Mouse (Mus musculus) layer of hippocampus, postnatal 36 days (tissue): ENCODE data around the gene Nacc1. TPM values are rescaled to one million over a fixed set of nuclear protein-coding genes. Genes with fewer than 3 reads are reported as not detected.

Experiments
- DNase-seq, 2 experiments: peaks; one replicate each; pipeline ENCODE4 v3.0.0; 2022
- total RNA-seq, 2 experiments: library from RNA; stranded (reverse); gene quantifications; 2 replicates each; pipeline ENCODE4 v1.2.3; 2021

Gene Nacc1
- total RNA-seq = 10 to 100 TPM; 85.9 to 92.2 TPM

DNA sequence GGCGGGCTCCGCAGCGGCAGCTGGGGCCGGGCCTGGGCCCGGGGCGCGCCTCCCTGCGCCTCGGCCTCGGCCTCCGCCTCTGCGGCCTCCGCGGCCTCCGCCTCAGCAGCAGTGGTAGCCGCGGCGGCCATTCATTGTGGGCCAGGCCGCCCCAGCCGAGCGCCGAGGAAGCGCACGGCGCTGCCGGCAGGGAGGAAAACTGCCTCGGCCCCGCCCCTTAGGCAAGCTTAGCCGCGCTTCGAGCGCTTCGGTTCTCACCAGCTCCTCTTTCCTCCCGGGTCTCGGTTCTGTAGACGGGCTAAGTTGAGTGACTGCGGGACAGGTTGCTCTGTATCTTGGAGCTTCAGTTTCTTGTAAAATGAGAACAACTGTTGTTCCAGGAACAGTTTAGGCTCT is at the start of gene Nacc1:
Gene Nacc1 (minus strand): TSS at position 158 of the 396 bp plus-strand sequence.
- peak; percentile 83 to 86 for DNase-seq

DNA sequence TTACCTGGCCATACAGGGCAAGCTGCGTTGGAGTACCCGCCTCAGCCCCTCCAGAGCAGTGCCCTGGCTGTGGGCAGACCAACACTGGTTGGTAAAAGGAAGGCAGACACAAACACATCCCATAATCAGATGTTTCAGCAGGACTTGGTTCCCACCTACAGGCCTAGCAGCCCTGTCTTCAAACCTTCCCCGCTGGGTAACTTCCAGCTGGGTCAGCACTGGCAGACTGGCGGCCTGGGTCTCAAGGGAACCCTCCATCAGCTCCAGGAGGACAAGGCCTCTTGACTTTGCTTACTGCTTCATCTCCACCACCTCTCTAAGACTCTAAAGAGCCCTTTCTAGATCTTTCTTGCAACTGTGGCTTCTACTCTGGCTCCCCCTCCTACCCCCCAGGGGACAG is 48.9 kb upstream of the Nacc1 start:
- no peak for DNase-seq

DNA sequence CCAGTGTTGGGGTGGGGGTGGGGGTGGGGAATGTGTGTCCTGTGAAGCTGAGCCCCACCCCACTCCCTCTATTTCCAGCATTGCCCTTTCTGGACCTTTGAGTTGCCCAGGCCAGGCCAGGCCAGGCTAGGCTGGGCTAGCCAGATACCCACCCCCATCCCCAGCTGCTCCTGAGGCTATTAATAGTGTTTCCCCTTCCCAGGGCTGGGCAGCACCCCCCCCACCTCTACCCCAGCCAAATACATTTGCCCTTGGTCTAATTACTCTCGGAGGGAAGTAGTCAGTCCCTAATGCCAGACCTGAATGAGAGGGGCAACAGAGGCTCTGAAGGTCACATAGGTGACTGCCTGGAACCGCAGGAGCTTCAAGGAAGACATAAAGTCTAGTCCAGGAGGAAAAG is 47.9 kb upstream of the Nacc1 start:
- no peak for DNase-seq

DNA sequence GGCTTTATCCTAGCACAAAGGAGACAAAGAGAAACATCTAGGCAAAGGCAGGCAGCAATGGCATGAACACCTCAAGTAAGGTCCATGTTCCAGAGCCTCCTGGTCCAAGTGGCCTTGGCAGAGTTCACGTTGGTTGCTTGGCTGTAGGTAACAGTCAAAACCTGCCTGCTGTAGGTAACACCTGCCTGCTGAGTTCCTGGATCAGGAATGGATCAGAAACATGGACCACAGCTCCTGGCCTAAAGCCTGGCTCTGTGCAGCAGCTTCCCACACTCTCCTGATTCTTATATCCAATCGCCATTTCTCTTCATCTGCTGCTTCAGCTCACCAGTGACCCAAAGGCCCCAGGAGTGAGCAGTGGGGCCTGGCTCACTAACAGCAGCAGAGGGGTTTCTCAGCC is 47.0 kb upstream of the Nacc1 start:
- DNase-seq = no peak

DNA sequence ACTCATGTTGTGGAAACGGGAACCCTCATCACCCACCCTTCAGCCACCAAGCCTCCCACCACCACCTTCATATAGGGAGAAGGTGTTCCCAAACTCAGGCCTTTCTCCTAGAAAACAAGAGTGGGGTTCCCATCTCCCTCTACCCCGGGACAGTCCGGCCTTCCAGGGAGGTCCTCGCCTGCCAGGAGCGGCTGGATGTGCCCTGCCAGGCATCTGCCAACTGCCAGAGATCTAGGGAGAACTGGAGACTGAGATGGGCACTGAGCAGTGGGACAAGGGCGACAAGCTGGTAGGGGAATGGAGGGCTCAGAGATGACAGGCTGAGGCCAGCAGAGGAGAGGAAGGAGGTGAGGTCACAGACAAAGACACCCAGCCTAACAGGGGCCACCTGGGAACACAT is 46.3 kb upstream of the Nacc1 start:
- no peak for DNase-seq

- DNase-seq = no peak
Measured at GRCm38 (mm10) chr8:84732996-84733395, 45.3 kb upstream of the Nacc1 start.

- no peak for DNase-seq
Measured at GRCm38 (mm10) chr8:84732545-84732944, 44.9 kb upstream of the Nacc1 start.

DNA sequence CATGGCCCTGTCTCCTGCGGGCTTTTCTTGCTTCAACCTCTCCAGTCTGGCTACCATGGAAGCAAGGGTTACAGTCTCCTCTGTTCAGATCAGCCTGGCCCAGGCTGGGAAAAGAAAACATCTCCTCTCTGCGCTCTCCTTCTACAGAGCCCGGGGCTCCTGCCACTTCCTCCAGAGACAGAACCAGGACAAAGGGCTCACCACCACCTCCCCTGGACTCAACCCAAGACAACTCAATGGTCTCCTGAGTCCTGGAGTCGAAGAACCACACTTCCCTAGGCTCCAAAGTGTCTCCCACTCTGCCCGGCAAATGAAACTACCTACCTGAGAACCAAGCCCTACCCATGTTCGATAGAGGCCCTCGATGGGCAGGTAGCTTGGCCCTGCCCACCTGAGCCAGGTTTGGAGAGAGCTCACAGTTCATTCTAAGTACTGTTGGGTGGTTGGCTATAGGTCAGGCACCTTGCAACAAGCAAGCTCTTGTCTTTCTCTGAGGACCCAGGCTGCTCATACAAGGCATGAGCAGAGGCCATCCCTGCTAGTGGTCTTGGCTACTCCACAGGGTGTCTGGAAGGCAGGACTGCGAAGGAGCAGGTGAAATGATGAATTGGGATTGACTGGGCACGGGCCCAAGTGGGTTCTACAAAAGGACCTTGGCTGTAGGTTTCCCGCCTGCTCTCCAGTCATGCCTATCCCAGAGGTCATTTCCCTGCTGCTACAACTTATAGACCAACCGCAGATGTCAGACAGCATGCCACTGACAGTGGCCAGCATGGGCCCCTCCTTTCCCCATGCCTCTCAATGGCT is 43.9 kb upstream of the Nacc1 start:
- DNase-seq = no peak

DNA sequence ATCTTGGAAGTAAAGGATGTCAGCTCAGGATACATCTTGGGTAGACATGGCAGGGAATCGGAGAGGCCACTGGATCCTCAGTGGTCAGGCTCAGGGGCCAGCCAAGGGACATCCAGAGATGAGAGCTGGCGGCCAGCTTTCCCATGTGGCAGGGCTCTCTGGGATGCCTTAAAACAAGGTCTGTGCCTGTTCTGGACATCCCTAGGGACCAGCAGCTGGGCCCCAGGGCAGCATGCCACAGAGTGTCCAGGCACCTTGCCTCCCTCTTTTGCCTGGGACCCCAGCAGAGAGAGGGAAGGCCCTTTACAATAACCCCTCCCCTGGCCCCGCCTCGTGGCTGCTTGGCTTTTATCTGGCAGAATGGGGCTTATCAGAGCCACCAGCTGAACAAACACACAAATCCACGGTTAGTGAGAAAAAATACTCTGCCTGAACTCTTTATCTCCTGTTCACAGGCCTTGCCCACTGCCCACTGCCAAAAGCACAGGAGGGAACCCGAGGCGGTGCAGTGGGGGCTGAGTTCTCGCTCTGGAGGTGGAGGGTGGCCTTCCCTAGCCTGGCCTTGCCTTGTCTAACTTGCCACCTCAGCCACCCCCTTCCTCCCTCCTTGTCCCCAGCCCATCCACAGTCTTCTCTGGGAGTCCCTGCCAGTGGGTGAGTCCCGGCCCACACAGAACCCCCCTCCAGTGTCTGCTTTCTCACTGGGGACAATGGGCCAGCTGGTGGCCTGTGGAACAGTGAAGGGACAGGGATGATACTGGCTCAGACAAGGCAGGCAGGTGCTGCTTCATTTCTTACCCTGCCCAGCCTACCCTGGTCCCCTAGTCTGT is 43.1 kb upstream of the Nacc1 start:
- no peak for DNase-seq

DNA sequence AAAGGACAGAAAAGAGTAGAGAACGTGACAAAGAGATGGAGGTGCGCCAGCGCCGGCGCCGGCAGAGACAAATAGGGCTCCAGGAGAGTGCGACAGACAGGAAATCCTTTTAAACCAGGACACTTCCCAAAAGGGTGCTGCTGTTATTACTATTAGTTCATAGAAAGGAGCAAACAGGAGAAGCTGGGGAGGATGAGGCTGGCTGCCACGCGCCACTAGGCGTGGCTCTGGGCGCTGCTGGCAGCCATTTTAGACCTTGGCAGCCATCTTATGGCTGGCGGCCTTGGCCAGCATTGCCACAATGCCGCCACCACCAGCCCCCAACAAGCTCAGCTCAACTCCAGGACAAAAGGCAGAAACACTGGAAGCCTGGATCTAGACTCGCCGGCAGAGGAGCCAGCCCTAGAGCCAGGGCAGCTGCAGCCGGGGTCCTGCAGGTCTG is 42.3 kb upstream of the Nacc1 start:
- DNase-seq = no peak

DNA sequence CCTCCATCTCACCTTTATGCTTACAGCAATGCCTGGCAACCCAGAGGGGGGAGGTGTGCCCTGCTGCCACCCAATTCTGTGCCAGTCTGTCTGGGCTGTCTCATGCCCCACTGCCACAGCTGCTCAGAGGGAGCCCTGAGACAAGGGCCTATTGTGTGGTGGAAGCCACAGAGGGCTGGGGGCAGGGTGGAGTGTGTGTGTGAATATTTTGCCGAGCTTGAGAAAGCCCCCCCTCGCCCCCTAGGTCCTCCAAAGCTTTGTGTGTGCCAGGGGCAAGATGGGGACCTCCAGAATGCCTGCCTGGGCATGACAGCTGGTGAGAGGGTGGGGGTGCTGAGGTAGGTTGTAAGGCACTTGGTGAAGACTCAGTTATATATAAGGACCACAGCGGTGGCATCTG is 40.8 kb upstream of the Nacc1 start:
- DNase-seq = no peak

- no peak for DNase-seq
Measured at GRCm38 (mm10) chr8:84725941-84726259, 38.2 kb upstream of the Nacc1 start.

GRCm38 (mm10) chr8:84725246-84725940 is 37.7 kb upstream of the Nacc1 start:
- DNase-seq = no peak

- DNase-seq = no peak
Measured at GRCm38 (mm10) chr8:84724683-84725082, 37.0 kb upstream of the Nacc1 start.

GRCm38 (mm10) chr8:84723571-84723900 is 35.9 kb upstream of the Nacc1 start:
- no peak for DNase-seq

- DNase-seq = peak in 1 of 2 experiments; percentile 61
Measured at GRCm38 (mm10) chr8:84722850-84723570, 35.3 kb upstream of the Nacc1 start, which contains the start of gene G430095P16Rik. Gene G430095P16Rik, plus strand, starts transcription at chr8:84723007.

DNA sequence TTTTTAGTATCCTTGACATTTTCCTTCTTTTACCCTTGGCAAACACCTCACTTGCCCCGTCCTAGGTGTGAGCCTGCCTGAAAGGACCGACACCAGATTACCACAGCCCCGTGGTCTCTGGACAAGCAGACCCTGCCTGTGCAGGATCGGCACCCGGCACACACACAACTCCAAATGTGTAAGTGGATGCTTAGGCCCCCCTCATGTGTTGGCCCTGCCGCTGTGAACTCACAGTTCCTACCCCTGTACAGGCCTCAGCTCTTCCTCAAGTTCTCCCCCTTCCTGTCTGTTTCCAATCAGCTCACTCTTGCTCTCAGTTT is 34.8 kb upstream of the Nacc1 start:
- DNase-seq = no peak

GRCm38 (mm10) chr8:84718959-84719690 is 31.5 kb upstream of the Nacc1 start:
- no peak for DNase-seq

DNA sequence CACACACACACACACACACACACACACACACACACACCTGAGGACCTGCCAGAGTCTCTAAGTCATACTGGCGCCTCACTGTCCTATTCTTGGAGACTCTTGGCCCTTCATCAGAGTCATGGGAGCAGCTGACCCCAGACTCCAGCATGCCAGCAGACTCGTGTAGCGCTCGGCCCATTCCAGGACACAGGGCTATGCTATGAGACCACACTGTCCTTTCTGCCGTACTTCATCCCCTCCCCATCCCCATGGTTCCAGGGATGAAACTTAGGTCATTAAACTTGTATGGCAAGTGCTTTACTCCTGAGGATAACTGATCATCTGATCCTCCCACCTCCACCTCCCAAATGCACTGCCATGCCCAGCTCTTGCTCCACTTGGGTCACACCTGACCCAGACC is 30.8 kb upstream of the Nacc1 start:
- DNase-seq = no peak

DNA sequence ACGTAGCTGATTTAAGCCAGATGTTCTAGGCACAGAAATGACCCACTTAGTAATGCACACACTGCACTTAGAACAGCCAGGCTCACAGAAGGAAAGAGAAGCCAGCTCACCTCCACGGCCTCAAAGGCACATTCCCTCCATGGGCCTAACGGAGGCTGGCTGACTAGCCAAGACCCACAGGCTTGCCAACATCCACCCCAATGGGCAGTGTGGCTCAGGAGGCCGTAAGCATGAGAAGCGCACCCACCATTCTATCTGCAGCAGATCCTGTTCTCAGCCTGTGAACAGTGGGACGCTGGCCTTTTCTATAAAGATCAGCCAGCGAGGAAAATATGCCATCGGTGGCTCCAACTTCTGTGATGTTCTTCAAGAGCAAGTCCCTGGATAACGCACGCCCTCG is 29.1 kb upstream of the Nacc1 start:
- DNase-seq = no peak

DNA sequence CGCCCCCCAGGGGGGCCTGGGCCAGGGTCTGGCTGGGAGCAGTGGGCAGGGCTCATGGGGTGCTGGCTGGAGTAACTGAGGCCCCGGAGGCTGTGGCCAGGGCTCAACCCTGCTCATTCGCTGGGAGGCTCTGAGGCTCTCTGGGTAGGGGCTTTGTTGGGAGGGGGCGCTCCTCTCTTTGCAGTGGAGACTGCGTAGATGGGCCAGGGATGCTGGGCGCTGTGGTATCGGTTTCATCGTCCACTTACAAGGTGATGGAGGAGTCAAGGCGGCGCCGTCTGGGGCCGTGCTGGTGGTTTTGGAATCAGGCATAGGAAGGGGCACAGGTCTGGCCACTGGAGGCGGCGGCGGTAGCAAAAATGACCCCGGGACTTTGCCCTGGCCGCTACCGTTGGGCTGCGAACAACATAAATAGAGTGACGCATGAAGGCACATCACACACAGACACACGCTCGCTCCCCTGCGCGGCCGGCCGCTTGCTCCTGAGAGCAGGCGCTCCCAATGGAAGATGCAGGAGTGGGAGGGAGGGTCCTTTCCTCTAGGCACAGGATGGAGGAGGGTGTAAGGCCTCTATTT is 28.3 kb upstream of the Nacc1 start:
- no peak for DNase-seq

- DNase-seq = no peak
Measured at GRCm38 (mm10) chr8:84714161-84714560, 26.5 kb upstream of the Nacc1 start.
